24 mouse cellular contexts compared by ENCODE assay signal in genomic region chr13:59640178-59640440, GRCm38 (mm10). TPM values are rescaled to one million over a fixed set of nuclear protein-coding genes. Genes with fewer than 3 reads are reported as not detected.
DNase-seq lines count a peak whose midpoint lies in the region; ATAC-seq lines count a peak whose summit lies in the region.
"Had no signal": no experiment of that assay in that cellular context is flagged by ENCODE, and none has a peak within 500 bp of the region (broad histone marks: within the 10 kb centered on the region; RNA-seq: fewer than 3 reads in every experiment).

No protein-coding gene starts in this region.

- intact Hi-C loops in left cerebral cortex, postnatal 4 days (cut with DNase I): no loop called here
- intact Hi-C loops in left cerebral cortex, postnatal 25 days (cut with DNase I): no loop called here

- no peaks in the 10 kb centered on the region for H3K9me3 ChIP-seq in liver, embryonic 16.5 days (replicated peaks; ENCODE audit: control insufficient read depth, low read length)
- H3K9me3 ChIP-seq in kidney, embryonic 16.5 days (ENCODE audit: low read length): no peaks in the 10 kb centered on the region
- H3K9me3 ChIP-seq: heart, embryonic 15.5 days; limb, embryonic 12.5 days; midbrain, embryonic 15.5 days had no signal

- DNase-seq in cerebellum, adult 8-10 months: no peak
- peak; percentile 27 for DNase-seq in left cerebral cortex, postnatal 4 days
- DNase-seq in left cerebral cortex, postnatal 25 days (ENCODE audit: low spot score in 2 of 2): no peak
- DNase-seq in cerebellum, postnatal 10 days: peak; percentile 88
- DNase-seq in right cerebral cortex, postnatal 25 days: no peak
- DNase-seq: adrenal gland, adult 2 months; heart, adult 11 months; retina, postnatal 1 day; thymus, postnatal 4 days had no signal

- peak; percentile 98 for ATAC-seq in cerebellum, adult (ENCODE audit: insufficient number of reproducible peaks, low FRiP score, low TSS enrichment)
- ATAC-seq in liver, embryonic 16.5 days (ENCODE audit: low read depth): no peak
- no peak for ATAC-seq in kidney, embryonic 16.5 days (ENCODE audit: low FRiP score, low TSS enrichment)
- ATAC-seq: lung, postnatal 0 days; midbrain, embryonic 15.5 days had no signal

- H3K4me3 ChIP-seq in liver, embryonic 16.5 days (ENCODE audit: low read depth, low read length): no peak overlapping the region
- no peak overlapping the region for H3K4me3 ChIP-seq in kidney, embryonic 16.5 days (ENCODE audit: low read length)
- H3K4me3 ChIP-seq: heart, embryonic 15.5 days; limb, embryonic 12.5 days; midbrain, embryonic 15.5 days had no signal

- H3K27ac ChIP-seq in liver, embryonic 16.5 days (ENCODE audit: low read length): peak overlapping the region; percentile 68; the same call in 1 of the 2 replicates
- no peak overlapping the region for H3K27ac ChIP-seq in kidney, embryonic 16.5 days (ENCODE audit: low read length)
- H3K27ac ChIP-seq: heart, embryonic 15.5 days; limb, embryonic 12.5 days; midbrain, embryonic 15.5 days had no signal

- peaks cover 40% of the 10 kb centered on the region for H3K4me1 ChIP-seq in liver, embryonic 16.5 days (ENCODE audit: control insufficient read depth, low read depth, low read length)
- H3K4me1 ChIP-seq in kidney, embryonic 16.5 days (ENCODE audit: insufficient read depth, low read length): no peaks in the 10 kb centered on the region
- H3K4me1 ChIP-seq: limb, embryonic 12.5 days; midbrain, embryonic 15.5 days had no signal

- 81% methylated on average over 6 of the region's 6 CpGs for WGBS in liver, embryonic 16.5 days (ENCODE audit: insufficient replicate concordance)
- 81% methylated on average over 6 of the region's 6 CpGs for WGBS in kidney, embryonic 16.5 days

- H3K36me3 ChIP-seq in liver, embryonic 16.5 days (ENCODE audit: control insufficient read depth, insufficient read depth): peaks cover 34% of the 10 kb centered on the region
- H3K36me3 ChIP-seq in kidney, embryonic 16.5 days (ENCODE audit: insufficient read depth, low read length): peaks cover 21% of the 10 kb centered on the region

- no peak overlapping the region for H3K9ac ChIP-seq in liver, embryonic 16.5 days (ENCODE audit: low read depth, low read length)
- no peak overlapping the region for H3K9ac ChIP-seq in kidney, embryonic 16.5 days (replicated peaks; ENCODE audit: low read length)
- H3K9ac ChIP-seq: heart, embryonic 15.5 days; limb, embryonic 12.5 days; midbrain, embryonic 15.5 days had no signal

- no peak overlapping the region for H3K4me2 ChIP-seq in liver, embryonic 16.5 days (ENCODE audit: low read depth, low read length)
- no peak overlapping the region for H3K4me2 ChIP-seq in kidney, embryonic 16.5 days (replicated peaks; ENCODE audit: low read depth, low read length)
- H3K4me2 ChIP-seq: heart, embryonic 15.5 days; limb, embryonic 12.5 days; midbrain, embryonic 15.5 days had no signal

- no peaks in the 10 kb centered on the region for H3K27me3 ChIP-seq in liver, embryonic 16.5 days (ENCODE audit: control insufficient read depth, insufficient read depth, low read depth, low read length)
- H3K27me3 ChIP-seq in kidney, embryonic 16.5 days (ENCODE audit: insufficient read depth, low read length): no peaks in the 10 kb centered on the region
- H3K27me3 ChIP-seq: heart, embryonic 15.5 days; limb, embryonic 12.5 days; midbrain, embryonic 15.5 days had no signal

RNA-seq across cellular contexts. Expression of gene Golm1, which starts 35.5 kb away (rescaled TPM):
- 10 to 100 TPM; 15.5 to 16.5 TPM for total RNA-seq in left cerebral cortex, postnatal 4 days (2021)
- 10 to 100 TPM; 19.9 to 20.9 TPM for total RNA-seq in left cerebral cortex, postnatal 25 days (2021)
- 36.8 and 38.6 TPM in 2 replicates for polyA plus RNA-seq in liver, embryonic 16.5 days (2015; fragmentation: Nextera tagmentation; extraction: Ambion mirVana)
- 39.6 and 40.1 TPM in 2 replicates for polyA plus RNA-seq in kidney, embryonic 16.5 days (2015; fragmentation: Nextera tagmentation; extraction: Ambion mirVana)

RNA-seq across cellular contexts. Expression of gene 4921517D22Rik, which starts 53.8 kb away (rescaled TPM):
- not detected for total RNA-seq in left cerebral cortex, postnatal 4 days (2021)
- not detected for total RNA-seq in left cerebral cortex, postnatal 25 days (2021)
- polyA plus RNA-seq in liver, embryonic 16.5 days (2015; fragmentation: Nextera tagmentation; extraction: Ambion mirVana): not detected in 2 replicates
- not detected in 2 replicates for polyA plus RNA-seq in kidney, embryonic 16.5 days (2015; fragmentation: Nextera tagmentation; extraction: Ambion mirVana)
- total RNA-seq: adrenal gland, adult 2 months; hematopoietic stem cell, adult 5-6 weeks; left cerebral cortex, adult 18-20 months; megakaryocyte, adult 5-6 weeks had no signal
- polyA plus RNA-seq: adrenal gland, adult 2 months; cortical plate, adult 2 months; embryonic facial prominence, embryonic 14.5 days; heart, embryonic 15.5 days; kidney, embryonic 14.5 days; large intestine, adult 2 months; limb, embryonic 12.5 days; lung, postnatal 0 days; midbrain, embryonic 15.5 days; small intestine, adult 2 months had no signal

RNA-seq across cellular contexts. Expression of gene Naa35, which starts 55.0 kb away (rescaled TPM):
- 100 to 1,000 TPM; 129 to 143 TPM for total RNA-seq in left cerebral cortex, postnatal 4 days (2021)
- 10 to 100 TPM; 87.9 to 91.5 TPM for total RNA-seq in left cerebral cortex, postnatal 25 days (2021)
- 22.1 and 23.0 TPM in 2 replicates for polyA plus RNA-seq in liver, embryonic 16.5 days (2015; fragmentation: Nextera tagmentation; extraction: Ambion mirVana)
- polyA plus RNA-seq in kidney, embryonic 16.5 days (2015; fragmentation: Nextera tagmentation; extraction: Ambion mirVana): 105 and 109 TPM in 2 replicates

RNA-seq across cellular contexts. Expression of gene Agtpbp1, which starts 55.1 kb away (rescaled TPM):
- total RNA-seq in left cerebral cortex, postnatal 4 days (2021): 100 to 1,000 TPM; 329 to 336 TPM
- 100 to 1,000 TPM; 340 to 341 TPM for total RNA-seq in left cerebral cortex, postnatal 25 days (2021)
- 7.3 and 9.0 TPM in 2 replicates for polyA plus RNA-seq in liver, embryonic 16.5 days (2015; fragmentation: Nextera tagmentation; extraction: Ambion mirVana)
- 12.8 and 13.3 TPM in 2 replicates for polyA plus RNA-seq in kidney, embryonic 16.5 days (2015; fragmentation: Nextera tagmentation; extraction: Ambion mirVana)

Comparison
In these comparisons a context has a peak if more than half of its experiments do, and no peak if none do; other contexts are left out.
1. DNase-seq: peak in left cerebral cortex, postnatal 4 days (single experiment) and cerebellum, postnatal 10 days (2 of 2); none in cerebellum, adult 8-10 months (single experiment), left cerebral cortex, postnatal 25 days (0 of 2) and right cerebral cortex, postnatal 25 days (single experiment).